Mouse (Mus musculus): ENCODE measurements at regions not wholly inside any gene's neighbourhood (a gene's known extent, or its start where the extent isn't known, plus 50 kb on each side); places are given as distances from the start of the nearest gene placed in this dataset.
A peak's percentile ranks its signal among the peaks of the same experiment; 100 is the strongest.

GRCm38 (mm10) chr6:145677475-145678325 is 62.1 kb downstream of the Tuba3b start:
- 56% methylated on average over 7 of the region's 7 CpGs for WGBS
- Histone ChIP-seq H3K4me1 (peaks cover 2% of the 10 kb centered on the region; the same call in 1 of the 2 replicates), H3K27me3 (no peaks in the 10 kb centered on the region), H3K27ac (replicated peaks) (no peak overlapping the region), H3K9ac (replicated peaks) (no peak overlapping the region), H3K4me3 (no peak overlapping the region), H3K9me3 (no peaks in the 10 kb centered on the region), H3K36me3 (no peaks in the 10 kb centered on the region), H3K4me2 (replicated peaks) (no peak overlapping the region)
- peak; percentile 96 for ATAC-seq (replicated peaks)

GRCm38 (mm10) chr6:145679516-145679915 is 64.0 kb downstream of the Tuba3b start:
- Histone ChIP-seq H3K4me1 (peaks cover 2% of the 10 kb centered on the region; the same call in 1 of the 2 replicates), H3K4me3 (no peak overlapping the region), H3K27me3 (no peaks in the 10 kb centered on the region), H3K4me2 (replicated peaks) (no peak overlapping the region), H3K27ac (replicated peaks) (no peak overlapping the region), H3K36me3 (no peaks in the 10 kb centered on the region), H3K9me3 (no peaks in the 10 kb centered on the region), H3K9ac (replicated peaks) (no peak overlapping the region)
- ATAC-seq (replicated peaks), result no peak
- WGBS, result 62% methylated on average over 1 of the region's 1 CpGs

DNA sequence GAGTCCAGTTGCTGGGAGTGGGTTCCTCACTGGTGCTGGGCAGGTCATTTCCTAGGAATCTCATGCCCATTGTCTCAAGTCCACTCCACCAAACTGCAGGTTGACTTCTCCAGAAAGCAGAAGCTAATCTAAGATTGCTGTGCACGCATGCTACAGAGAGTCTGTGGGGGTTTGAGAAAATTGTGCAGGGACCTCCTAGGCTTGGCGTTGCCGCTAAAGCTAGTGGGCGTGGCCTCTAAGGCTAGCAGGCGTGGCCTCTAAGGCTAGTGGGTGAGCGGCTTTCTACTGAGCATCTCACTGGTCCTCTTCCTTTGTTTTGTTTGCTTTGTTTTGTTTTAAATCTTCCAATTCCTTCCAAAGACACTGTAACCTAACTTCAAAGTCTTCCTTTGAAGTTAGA is 59.5 kb upstream of the Rassf8 start:
- no peak overlapping the region for H3K4me2 ChIP-seq (replicated peaks)
- WGBS, result 54% methylated on average over 6 of the region's 6 CpGs
- no peak for ATAC-seq (replicated peaks)

DNA sequence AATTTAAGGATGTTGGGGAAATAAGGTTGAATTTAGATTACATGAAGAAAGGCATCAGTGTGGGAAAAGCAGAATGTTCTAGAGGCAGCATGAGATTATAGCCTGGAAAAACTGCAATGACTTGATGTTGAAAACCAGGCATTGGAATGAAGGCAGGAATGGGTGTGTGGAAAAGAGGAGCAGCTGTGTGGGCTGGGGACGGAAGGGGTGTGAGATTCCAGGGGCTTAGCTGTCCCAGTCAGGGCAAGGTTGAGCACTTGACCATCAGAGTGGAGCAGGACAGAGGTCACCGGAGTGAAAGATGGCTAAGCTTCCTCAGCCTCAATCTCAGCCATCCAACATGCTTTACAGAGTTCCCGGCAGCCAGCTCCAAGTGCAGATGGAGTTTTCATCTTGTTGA is 54.9 kb upstream of the Rassf8 start:
- Histone ChIP-seq H3K4me2 (replicated peaks) (no peak overlapping the region), H3K27ac (replicated peaks) (no peak overlapping the region), H3K9ac (replicated peaks) (no peak overlapping the region), H3K36me3 (no peaks in the 10 kb centered on the region), H3K4me1 (no peaks in the 10 kb centered on the region), H3K9me3 (no peaks in the 10 kb centered on the region), H3K27me3 (no peaks in the 10 kb centered on the region), H3K4me3 (no peak overlapping the region)
- WGBS, result 79% methylated on average over 3 of the region's 3 CpGs
- no peak for ATAC-seq (replicated peaks)

More for the DNA sequence above, 59.5 kb upstream of the Rassf8 start:
- no peaks in the 10 kb centered on the region for H3K27me3 ChIP-seq
- no peak overlapping the region for H3K4me3 ChIP-seq
- no peaks in the 10 kb centered on the region for H3K9me3 ChIP-seq
- H3K36me3 ChIP-seq, result no peaks in the 10 kb centered on the region
- no peak overlapping the region for H3K9ac ChIP-seq (replicated peaks)
- H3K4me1 ChIP-seq, result no peaks in the 10 kb centered on the region
- H3K27ac ChIP-seq (replicated peaks), result no peak overlapping the region

GRCm38 (mm10) chr6:145694817-145695216 is 51.7 kb upstream of the Rassf8 start:
- Histone ChIP-seq H3K4me2 (replicated peaks) (no peak overlapping the region), H3K36me3 (no peaks in the 10 kb centered on the region), H3K4me3 (no peak overlapping the region), H3K27me3 (no peaks in the 10 kb centered on the region), H3K4me1 (no peaks in the 10 kb centered on the region), H3K9me3 (no peaks in the 10 kb centered on the region), H3K9ac (replicated peaks) (no peak overlapping the region), H3K27ac (replicated peaks) (no peak overlapping the region)
- WGBS, result 73% methylated on average over 3 of the region's 3 CpGs
- no peak for ATAC-seq (replicated peaks)

All from forebrain, embryonic 15.5 days (tissue).